Mouse (Mus musculus): ENCODE measurements around the gene Tpte. TPM values are rescaled to one million over a fixed set of nuclear protein-coding genes. Genes with fewer than 3 reads are reported as not detected.

Gene Tpte
- polyA plus RNA-seq, 1 experiment, result not detected

DNA sequence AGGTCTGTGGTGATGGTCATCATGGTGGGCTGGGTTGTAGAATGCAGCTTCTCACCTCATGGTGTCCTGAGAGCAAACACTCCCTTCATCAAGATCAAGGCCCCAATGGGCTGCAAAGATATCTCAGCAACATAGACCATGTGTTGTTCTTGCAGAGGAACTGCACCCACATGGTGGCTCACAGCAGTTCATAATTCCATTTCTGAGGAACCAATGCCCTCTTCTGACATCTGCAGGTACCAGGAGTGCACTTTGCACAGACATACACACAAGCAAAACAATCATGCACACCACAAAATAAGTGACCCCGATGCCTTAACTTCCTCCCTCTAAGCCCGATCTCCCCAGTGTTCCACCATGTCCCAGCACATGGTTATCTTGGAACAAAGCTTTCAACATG lies 120.0 kb downstream of the Tpte start:
- H3K9ac ChIP-seq (ENCODE audit: low read depth, poor library complexity, severe bottlenecking), result no peak overlapping the region
- no peaks in the 10 kb centered on the region for H3K4me1 ChIP-seq (ENCODE audit: control insufficient read depth, insufficient read depth, low read length)
- TF ChIP-seq CTCF (IDR thresholded peaks at IDR 0.05; ENCODE audit: low read depth, low read length), result no peak
- TF ChIP-seq EP300 (IDR thresholded peaks at IDR 0.05; ENCODE audit: insufficient read depth, low read depth, low read length), result no peak
- no peak for TF ChIP-seq POLR2A (IDR thresholded peaks at IDR 0.05; ENCODE audit: insufficient read depth, low read length)
- no peaks in the 10 kb centered on the region for H3K9me3 ChIP-seq (replicated peaks; ENCODE audit: control insufficient read depth, insufficient read depth, low read length, poor library complexity, severe bottlenecking)
- H3K4me3 ChIP-seq (ENCODE audit: low read depth, low read length), result no peak overlapping the region
- no peaks in the 10 kb centered on the region for H3K27me3 ChIP-seq (ENCODE audit: control insufficient read depth, insufficient read depth, low read length, poor library complexity, severe bottlenecking)
- no peak overlapping the region for H3K27ac ChIP-seq (ENCODE audit: insufficient read depth, low read length)
- no peaks in the 10 kb centered on the region for H3K36me3 ChIP-seq (ENCODE audit: control insufficient read depth, insufficient read depth, low read length, poor library complexity, severe bottlenecking)

DNA sequence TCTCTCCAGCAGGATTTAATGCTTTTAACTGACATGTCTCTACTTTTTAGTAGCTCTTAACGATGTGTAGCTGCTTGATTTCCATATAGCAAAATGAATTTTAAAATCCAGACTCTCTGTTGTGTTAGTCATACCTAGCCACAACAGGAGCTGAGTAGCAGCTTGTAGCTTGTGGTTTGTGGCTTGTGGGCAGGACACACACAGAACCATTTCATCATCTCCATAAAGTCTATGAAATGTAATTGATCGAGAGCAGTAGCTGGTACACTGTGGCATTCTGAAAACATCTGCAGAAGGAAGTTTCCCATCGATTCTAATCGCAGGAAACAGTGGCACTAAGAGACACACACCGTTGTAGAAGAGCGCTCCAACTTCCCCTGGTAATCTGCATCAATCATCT lies 122.5 kb downstream of the Tpte start:
- Histone ChIP-seq H3K4me1 (ENCODE audit: control insufficient read depth, insufficient read depth, low read length) (no peaks in the 10 kb centered on the region), H3K27me3 (ENCODE audit: control insufficient read depth, insufficient read depth, low read length, poor library complexity, severe bottlenecking) (no peaks in the 10 kb centered on the region), H3K36me3 (ENCODE audit: control insufficient read depth, insufficient read depth, low read length, poor library complexity, severe bottlenecking) (no peaks in the 10 kb centered on the region), H3K9me3 (replicated peaks; ENCODE audit: control insufficient read depth, insufficient read depth, low read length, poor library complexity, severe bottlenecking) (no peaks in the 10 kb centered on the region), H3K4me3 (ENCODE audit: low read depth, low read length) (no peak overlapping the region), H3K27ac (ENCODE audit: insufficient read depth, low read length) (no peak overlapping the region), H3K9ac (ENCODE audit: low read depth, poor library complexity, severe bottlenecking) (no peak overlapping the region)
- TF ChIP-seq CTCF (IDR thresholded peaks at IDR 0.05; ENCODE audit: low read depth, low read length) (no peak), EP300 (IDR thresholded peaks at IDR 0.05; ENCODE audit: insufficient read depth, low read depth, low read length) (no peak), POLR2A (IDR thresholded peaks at IDR 0.05; ENCODE audit: insufficient read depth, low read length) (no peak)

- H3K9me3 ChIP-seq (replicated peaks; ENCODE audit: control insufficient read depth, insufficient read depth, low read length, poor library complexity, severe bottlenecking), result no peaks in the 10 kb centered on the region
- no peaks in the 10 kb centered on the region; the same call in 1 of the 2 replicates for H3K36me3 ChIP-seq (ENCODE audit: control insufficient read depth, insufficient read depth, low read length, poor library complexity, severe bottlenecking)
- H3K27me3 ChIP-seq (ENCODE audit: control insufficient read depth, insufficient read depth, low read length, poor library complexity, severe bottlenecking), result no peaks in the 10 kb centered on the region
- no peak overlapping the region for H3K27ac ChIP-seq (ENCODE audit: insufficient read depth, low read length)
- peak overlapping the region; percentile 76 for H3K9ac ChIP-seq (ENCODE audit: low read depth, poor library complexity, severe bottlenecking)
- no peaks in the 10 kb centered on the region for H3K4me1 ChIP-seq (ENCODE audit: control insufficient read depth, insufficient read depth, low read length)
- H3K4me3 ChIP-seq (ENCODE audit: low read depth, low read length), result peak overlapping the region; percentile 86
- no peak for TF ChIP-seq CTCF (IDR thresholded peaks at IDR 0.05; ENCODE audit: low read depth, low read length)
- TF ChIP-seq POLR2A (IDR thresholded peaks at IDR 0.05; ENCODE audit: insufficient read depth, low read length), result no peak
- no peak for TF ChIP-seq EP300 (IDR thresholded peaks at IDR 0.05; ENCODE audit: insufficient read depth, low read depth, low read length)
These were observed 127.5 kb downstream of the Tpte start for GRCm38 (mm10) chr8:22410688-22411281.

DNA sequence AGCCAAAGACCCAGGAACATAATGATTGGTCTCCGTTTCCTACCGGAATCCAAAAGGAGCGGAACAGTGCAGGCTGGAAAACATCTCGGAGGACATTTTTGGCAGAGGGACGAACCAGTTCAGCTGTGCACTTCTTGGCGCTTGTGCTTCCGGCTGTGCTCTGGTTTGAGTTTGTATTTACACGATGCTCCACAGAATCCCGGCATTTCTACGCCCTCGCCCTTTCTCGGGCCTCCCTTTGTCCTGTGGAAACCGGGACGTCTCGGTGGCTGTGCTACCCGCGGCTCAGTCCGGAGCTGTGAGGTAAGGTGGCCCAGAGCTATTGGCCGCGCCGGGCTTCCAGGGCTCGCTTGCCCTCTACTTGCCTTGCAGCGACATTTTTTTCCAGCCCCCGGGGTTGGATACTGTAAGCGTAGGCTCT lies 128.1 kb downstream of the Tpte start, which contains the start of gene Mrps31:
Mrps31 (plus strand) TSS at position 80 of the 421 bp plus-strand sequence.
- H3K36me3 ChIP-seq (ENCODE audit: control insufficient read depth, insufficient read depth, low read length, poor library complexity, severe bottlenecking), result no peaks in the 10 kb centered on the region; the same call in 1 of the 2 replicates
- TF ChIP-seq POLR2A (IDR thresholded peaks at IDR 0.05; ENCODE audit: insufficient read depth, low read length) (peak; percentile 73), CTCF (IDR thresholded peaks at IDR 0.05; ENCODE audit: low read depth, low read length) (no peak), EP300 (IDR thresholded peaks at IDR 0.05; ENCODE audit: insufficient read depth, low read depth, low read length) (peak; percentile 56; the same call in 1 of the 2 replicates)
- no peaks in the 10 kb centered on the region for H3K9me3 ChIP-seq (replicated peaks; ENCODE audit: control insufficient read depth, insufficient read depth, low read length, poor library complexity, severe bottlenecking)
- no peaks in the 10 kb centered on the region for H3K4me1 ChIP-seq (ENCODE audit: control insufficient read depth, insufficient read depth, low read length)
- H3K27ac ChIP-seq (ENCODE audit: insufficient read depth, low read length), result no peak within 1 kb of the TSS
- H3K9ac ChIP-seq (ENCODE audit: low read depth, poor library complexity, severe bottlenecking), result peak within 1 kb of the TSS; percentile 76
- no peaks in the 10 kb centered on the region for H3K27me3 ChIP-seq (ENCODE audit: control insufficient read depth, insufficient read depth, low read length, poor library complexity, severe bottlenecking)
- peak within 1 kb of the TSS; percentile 86 for H3K4me3 ChIP-seq (ENCODE audit: low read depth, low read length)

- no peaks in the 10 kb centered on the region for H3K27me3 ChIP-seq (ENCODE audit: control insufficient read depth, insufficient read depth, low read length, poor library complexity, severe bottlenecking)
- H3K9ac ChIP-seq (ENCODE audit: low read depth, poor library complexity, severe bottlenecking), result peak overlapping the region; percentile 76
- H3K4me3 ChIP-seq (ENCODE audit: low read depth, low read length), result peak overlapping the region; percentile 86
- H3K27ac ChIP-seq (ENCODE audit: insufficient read depth, low read length), result no peak overlapping the region
- no peaks in the 10 kb centered on the region for H3K4me1 ChIP-seq (ENCODE audit: control insufficient read depth, insufficient read depth, low read length)
- H3K9me3 ChIP-seq (replicated peaks; ENCODE audit: control insufficient read depth, insufficient read depth, low read length, poor library complexity, severe bottlenecking), result no peaks in the 10 kb centered on the region
- no peak for TF ChIP-seq EP300 (IDR thresholded peaks at IDR 0.05; ENCODE audit: insufficient read depth, low read depth, low read length)
- H3K36me3 ChIP-seq (ENCODE audit: control insufficient read depth, insufficient read depth, low read length, poor library complexity, severe bottlenecking), result peaks cover 3% of the 10 kb centered on the region
These were observed 128.7 kb downstream of the Tpte start for GRCm38 (mm10) chr8:22411971-22412370.

Other genes starting within 250 kb of the Tpte start
- gene Atp7b, start 223.1 kb upstream of the Tpte start, polyA plus RNA-seq (2011; ENCODE audit: insufficient read depth, insufficient read length, low read depth, missing spikeins), result 2.1 and 2.5 TPM in 2 replicates
- gene Alg11, start 222.7 kb upstream of the Tpte start, polyA plus RNA-seq (2011; ENCODE audit: insufficient read depth, insufficient read length, low read depth, missing spikeins), result 24.2 and 28.5 TPM in 2 replicates
- 0.66 and 0.79 TPM in 2 replicates for gene Nek5, start 158.4 kb upstream of the Tpte start, polyA plus RNA-seq (2011; ENCODE audit: insufficient read depth, insufficient read length, low read depth, missing spikeins)
- gene Nek3, start 117.0 kb upstream of the Tpte start, polyA plus RNA-seq (2011; ENCODE audit: insufficient read depth, insufficient read length, low read depth, missing spikeins), result 8.4 and 11.2 TPM in 2 replicates
- gene Ckap2, start 97.6 kb upstream of the Tpte start, polyA plus RNA-seq (2011; ENCODE audit: insufficient read depth, insufficient read length, low read depth, missing spikeins), result 157 and 168 TPM in 2 replicates
- gene Vps36, start 90.6 kb upstream of the Tpte start, polyA plus RNA-seq (2011; ENCODE audit: insufficient read depth, insufficient read length, low read depth, missing spikeins), result 52.4 and 55.7 TPM in 2 replicates
- 0.63 and 0.91 TPM in 2 replicates for gene Thsd1, start 56.1 kb upstream of the Tpte start, polyA plus RNA-seq (2011; ENCODE audit: insufficient read depth, insufficient read length, low read depth, missing spikeins)
- gene Slc25a15, start 115.2 kb downstream of the Tpte start, polyA plus RNA-seq (2011; ENCODE audit: insufficient read depth, insufficient read length, low read depth, missing spikeins), result 18.5 and 21.6 TPM in 2 replicates
- gene Mrps31, start 127.9 kb downstream of the Tpte start, polyA plus RNA-seq (2011; ENCODE audit: insufficient read depth, insufficient read length, low read depth, missing spikeins), result 46.3 and 48.9 TPM in 2 replicates